Mouse (Mus musculus): ENCODE results near the gene Col15a1.

The Col15a1 gene

GRCm38 (mm10) chr4:47351386-47352049, 143.6 kb downstream of the Col15a1 start:
- peak in 1 of 2 experiments; percentile 6 for DNase-seq (ENCODE audit: low spot score in 2 of 2)

- DNase-seq (ENCODE audit: low spot score in 2 of 2) = peak; percentile 79 to 89
Observed at GRCm38 (mm10) chr4:47352061-47352661, 144.2 kb downstream of the Col15a1 start.

- peak; percentile 92 to 94 for DNase-seq (ENCODE audit: low spot score in 2 of 2)
Observed at GRCm38 (mm10) chr4:47352803-47353388, 144.9 kb downstream of the Col15a1 start, which contains the start of gene Tgfbr1. Gene Tgfbr1, plus strand, starts transcription at chr4:47353222.

- DNase-seq (ENCODE audit: low spot score in 2 of 2) = no peak
Observed at GRCm38 (mm10) chr4:47353416-47354111, 145.6 kb downstream of the Col15a1 start.

GRCm38 (mm10) chr4:47354304-47354703, 146.3 kb downstream of the Col15a1 start:
- no peak for DNase-seq (ENCODE audit: low spot score in 2 of 2)

DNA sequence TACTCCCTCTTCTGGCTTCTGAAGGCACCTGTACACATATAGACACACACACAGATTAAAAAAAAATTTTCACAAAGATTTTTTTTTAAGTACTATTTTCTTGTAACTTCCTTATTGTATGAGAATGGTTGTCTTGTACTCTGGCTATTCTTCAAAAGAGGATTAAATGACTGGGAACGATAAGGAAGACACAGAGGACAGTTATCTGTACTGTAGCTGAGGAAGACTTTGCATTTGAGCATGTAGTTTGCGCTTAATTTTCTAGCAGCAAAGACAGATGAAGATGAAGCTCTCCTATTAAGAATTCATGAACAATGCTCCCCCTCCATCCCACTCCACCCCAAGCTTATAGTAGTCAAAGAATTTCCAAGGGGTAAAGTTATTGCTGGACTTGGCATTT, 154.7 kb downstream of the Col15a1 start:
- no peak for DNase-seq (ENCODE audit: low spot score in 2 of 2)

Data from right cerebral cortex, postnatal 36 days (tissue).